Comparison of ENCODE assay signal across 26 mouse cellular contexts in the genomic region with DNA sequence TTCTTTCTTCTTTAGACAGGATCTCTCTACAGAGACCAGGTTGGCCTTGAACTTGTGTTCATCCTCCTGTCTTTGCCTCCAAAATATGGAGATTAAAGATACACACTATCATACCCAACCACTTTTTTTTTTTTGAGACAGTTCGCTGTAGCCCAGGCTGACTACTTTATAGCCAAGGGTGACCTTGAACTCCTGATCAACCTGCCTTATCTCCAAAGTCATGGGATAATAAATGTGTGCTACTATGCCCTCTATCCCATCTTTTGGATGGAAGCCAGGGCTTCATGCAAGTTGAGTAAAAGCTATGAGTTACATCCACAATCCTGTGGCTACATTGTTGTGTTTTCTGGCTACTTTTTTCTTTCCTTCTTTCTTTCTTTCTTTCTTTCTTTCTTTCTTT. TPM values are rescaled to one million over a fixed set of nuclear protein-coding genes. Genes with fewer than 3 reads are reported as not detected.
A peak's percentile ranks its signal among the peaks of the same experiment; 100 is the strongest.
DNase-seq lines count a peak whose midpoint lies in the region.
"Had no signal": no experiment of that assay in that cellular context is flagged by ENCODE, and none has a peak within 500 bp of the region (broad histone marks: within the 10 kb centered on the region; RNA-seq: fewer than 3 reads in every experiment).

No protein-coding gene starts in this region.

- peak; percentile 38 for DNase-seq in adrenal gland, adult 2 months
- DNase-seq in adrenal gland, postnatal 14 days = no peak
- DNase-seq in ovary, adult 18-20 months (ENCODE audit: low spot score) = peak; percentile 30
- DNase-seq in ovary, postnatal 36 days (ENCODE audit: low spot score) = no peak
- peak; percentile 57 for DNase-seq in testis, postnatal 14 days (ENCODE audit: low spot score)
- DNase-seq in testis, postnatal 10 days (ENCODE audit: low spot score) = no peak
- DNase-seq: adrenal gland, adult 8-10 months; adrenal gland, postnatal 10 days; adrenal gland, postnatal 25 days; adrenal gland, postnatal 36 days; B cell, adult 2 months; cerebellum, adult 11 months; cerebellum, adult 11-12 months; cerebellum, adult 18-20 months; cerebellum, adult 2 months; cerebellum, adult 8-10 months had no signal

RNA-seq across cellular contexts. Expression of gene Ldlrad2, which starts 48.9 kb away (rescaled TPM):
- not detected for total RNA-seq in adrenal gland, adult 2 months (2021)
- polyA plus RNA-seq in adrenal gland, adult 2 months (2012; rRNA removed) = 0.67 TPM in 1 of 2 replicates, not detected in the other
- not detected in 2 replicates for total RNA-seq in adrenal gland, postnatal 14 days (2021)
- total RNA-seq: adrenal gland, adult 8-10 months; adrenal gland, postnatal 10 days; adrenal gland, postnatal 25 days; adrenal gland, postnatal 36 days; adrenal gland, postnatal 4 days; CH12.LX; ES-E14; G1E; MEL had no signal
- polyA plus RNA-seq: activated CD4-positive, CD25-positive, alpha-beta regulatory T cell, adult 4 months; brain, embryonic 14.5 days; C2C12; CD4-positive, CD25-positive, alpha-beta regulatory T cell, adult 4 months; cerebellum, adult 2 months; G1E; Patski had no signal

RNA-seq across cellular contexts. Expression of gene Hspg2, which starts 56.9 kb away (rescaled TPM):
- 100 to 1,000 TPM in 1 of 2 experiments, 10 to 100 TPM in 1; 87.4 to 150 TPM for total RNA-seq in adrenal gland, adult 2 months (2021)
- 122 and 125 TPM in 2 replicates for polyA plus RNA-seq in adrenal gland, adult 2 months (2012; rRNA removed)
- total RNA-seq in adrenal gland, postnatal 14 days (2021) = 230 and 242 TPM in 2 replicates
- polyA plus RNA-seq: activated CD4-positive, CD25-positive, alpha-beta regulatory T cell, adult 4 months; CD4-positive, CD25-positive, alpha-beta regulatory T cell, adult 4 months; G1E had no signal

Comparison
In these comparisons a context has a peak if more than half of its experiments do, and no peak if none do; other contexts are left out.
1. DNase-seq: peak in adrenal gland, adult 2 months (single experiment), ovary, adult 18-20 months (single experiment) and testis, postnatal 14 days (single experiment); none in adrenal gland, postnatal 14 days (single experiment), ovary, postnatal 36 days (single experiment) and testis, postnatal 10 days (single experiment).